Mouse (Mus musculus): ENCODE results near the gene Socs7.

DNA sequence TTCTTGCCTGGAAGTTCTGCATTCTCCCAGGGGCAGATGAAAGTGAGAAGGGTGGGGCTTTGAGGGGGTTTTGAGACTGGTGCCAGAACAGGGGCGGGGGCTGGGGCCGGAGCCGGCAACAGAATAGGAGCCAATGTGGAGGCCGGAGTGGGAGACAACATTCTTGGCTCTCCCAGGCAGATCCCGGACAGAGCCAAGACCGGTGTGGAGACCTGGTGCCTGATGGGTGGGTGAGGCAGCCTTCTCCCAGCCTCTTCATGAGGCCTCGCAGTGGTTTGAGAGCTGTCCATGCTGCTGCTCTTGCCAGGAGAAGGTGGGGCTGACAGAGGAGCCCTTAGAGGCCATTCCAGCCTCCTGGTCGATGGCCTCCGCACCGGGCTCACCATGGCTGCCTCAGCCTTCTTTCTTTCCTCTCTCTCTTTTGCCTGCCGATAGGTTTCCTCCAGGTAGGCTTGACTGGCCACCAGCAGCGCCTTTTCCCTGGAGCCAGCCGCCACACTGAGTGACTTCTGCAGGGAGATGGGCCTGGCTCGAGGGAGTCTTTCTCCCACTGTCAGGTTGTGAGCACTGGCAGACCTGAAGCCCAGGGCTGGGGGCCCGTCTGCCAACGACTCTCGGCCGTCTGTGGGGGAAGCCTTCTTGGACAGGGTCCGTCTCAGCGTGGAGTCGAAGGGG is 23.9 kb upstream of the Socs7 start:
- TF ChIP-seq POLR2A (IDR thresholded peaks at IDR 0.05; ENCODE audit: low read depth, low read length) (no peak), CTCF (conservative IDR thresholded peaks at IDR 0.05; ENCODE audit: insufficient read depth, insufficient read length, low read depth, low read length) (no peak)
